Comparison of ENCODE assay signal across 20 mouse cellular contexts in genomic region chr13:69855941-69856340, GRCm38 (mm10).
"Had no signal": no experiment of that assay in that cellular context is flagged by ENCODE, and none has a peak within 500 bp of the region (broad histone marks: within the 10 kb centered on the region; RNA-seq: fewer than 3 reads in every experiment).

No protein-coding gene starts in this region.

- ATAC-seq: midbrain, embryonic 15.5 days had no signal

- H3K9ac ChIP-seq: limb, embryonic 13.5 days; liver, embryonic 15.5 days; midbrain, embryonic 12.5 days; midbrain, embryonic 15.5 days; neural tube, embryonic 12.5 days; neural tube, embryonic 15.5 days had no signal

- DNase-seq: kidney, adult 9 months; kidney, postnatal 14 days; kidney, postnatal 4 days; liver; lung, adult 2 months; right cerebral cortex, adult 18-20 months; right cerebral cortex, postnatal 14 days; right cerebral cortex, postnatal 4 days; thymus, adult 2 months; thymus, postnatal 14 days; thymus, postnatal 4 days had no signal

- H3K9me3 ChIP-seq: limb, embryonic 10.5 days; limb, embryonic 13.5 days; liver, embryonic 15.5 days; midbrain, embryonic 12.5 days; midbrain, embryonic 15.5 days; neural tube, embryonic 12.5 days; neural tube, embryonic 15.5 days had no signal

- H3K27ac ChIP-seq: limb, embryonic 10.5 days; limb, embryonic 13.5 days; liver, embryonic 15.5 days; macrophage; midbrain, embryonic 12.5 days; midbrain, embryonic 15.5 days; neural tube, embryonic 12.5 days; neural tube, embryonic 15.5 days; stomach, postnatal 0 days had no signal

- H3K4me2 ChIP-seq: limb, embryonic 13.5 days; liver, embryonic 15.5 days; midbrain, embryonic 12.5 days; midbrain, embryonic 15.5 days; neural tube, embryonic 12.5 days; neural tube, embryonic 15.5 days had no signal

- H3K4me1 ChIP-seq: limb, embryonic 10.5 days; limb, embryonic 13.5 days; liver, embryonic 15.5 days; midbrain, embryonic 12.5 days; midbrain, embryonic 15.5 days; neural tube, embryonic 12.5 days; neural tube, embryonic 15.5 days had no signal

- H3K4me3 ChIP-seq: limb, embryonic 10.5 days; limb, embryonic 13.5 days; liver, embryonic 15.5 days; midbrain, embryonic 12.5 days; midbrain, embryonic 15.5 days; neural tube, embryonic 12.5 days; neural tube, embryonic 15.5 days had no signal

- H3K36me3 ChIP-seq: limb, embryonic 10.5 days; limb, embryonic 13.5 days; liver, embryonic 15.5 days; midbrain, embryonic 12.5 days; midbrain, embryonic 15.5 days; neural tube, embryonic 12.5 days; neural tube, embryonic 15.5 days had no signal

- H3K27me3 ChIP-seq: limb, embryonic 13.5 days; liver, embryonic 15.5 days; midbrain, embryonic 12.5 days; midbrain, embryonic 15.5 days; neural tube, embryonic 12.5 days; neural tube, embryonic 15.5 days had no signal
